Mouse (Mus musculus): ENCODE measurements around the gene 2010109A12Rik.

The 2010109A12Rik gene

DNA sequence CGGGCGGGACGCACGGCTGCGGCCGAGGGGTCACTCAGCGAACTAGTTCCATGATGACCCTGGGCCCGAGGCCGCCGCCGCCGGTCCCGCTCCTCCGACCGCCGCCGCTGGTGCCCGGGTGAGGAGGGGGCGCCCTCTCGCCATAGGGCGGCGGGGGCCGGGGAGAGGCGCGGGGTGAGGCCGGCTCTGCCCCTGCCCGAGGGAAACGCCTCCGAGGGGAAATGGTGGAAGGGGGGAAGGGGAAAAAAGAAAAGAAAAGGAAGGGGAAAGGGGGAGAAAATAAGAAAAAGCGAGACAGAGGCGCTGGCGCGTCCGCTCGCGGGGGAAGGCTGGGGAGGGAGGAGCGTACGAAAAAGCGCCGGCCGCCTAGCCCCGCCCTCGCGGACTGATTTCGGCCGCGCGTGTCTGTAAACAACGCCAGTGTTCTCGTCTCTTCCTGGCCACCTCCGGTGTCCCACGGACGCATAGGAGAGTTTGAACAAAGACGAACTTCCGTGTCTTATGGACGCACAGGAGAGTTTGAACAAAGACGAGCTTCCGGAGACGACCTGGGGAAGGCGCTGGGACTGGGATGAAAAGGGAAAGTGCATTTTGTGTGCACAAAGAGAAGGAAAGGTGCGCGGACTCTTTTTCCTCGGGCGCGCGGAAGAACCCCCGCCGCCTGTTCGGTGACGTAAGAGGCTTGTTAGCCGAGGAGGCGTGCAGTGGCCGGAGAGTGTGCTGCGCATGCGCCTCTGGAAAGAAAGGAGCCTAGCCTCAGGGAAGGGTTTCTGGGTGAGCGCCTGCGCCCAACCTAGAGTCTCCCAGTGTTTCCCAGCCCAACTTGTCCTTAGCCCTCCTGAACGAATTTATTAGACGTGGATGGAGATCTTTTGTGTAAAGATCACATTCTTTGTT lies at the start of gene 2010109A12Rik, which contains the start of gene Ccni:
2010109A12Rik (plus strand) TSS at position 410 of the 897 bp plus-strand sequence.
Ccni (minus strand) TSS at position 387 of the 897 bp plus-strand sequence.
- in situ Hi-C loops (cut with MseI, MboI), result loop anchor here (10.0 kb wide), 1 partner anchor 118 kb away; no protein-coding TSS in a partner anchor

DNA sequence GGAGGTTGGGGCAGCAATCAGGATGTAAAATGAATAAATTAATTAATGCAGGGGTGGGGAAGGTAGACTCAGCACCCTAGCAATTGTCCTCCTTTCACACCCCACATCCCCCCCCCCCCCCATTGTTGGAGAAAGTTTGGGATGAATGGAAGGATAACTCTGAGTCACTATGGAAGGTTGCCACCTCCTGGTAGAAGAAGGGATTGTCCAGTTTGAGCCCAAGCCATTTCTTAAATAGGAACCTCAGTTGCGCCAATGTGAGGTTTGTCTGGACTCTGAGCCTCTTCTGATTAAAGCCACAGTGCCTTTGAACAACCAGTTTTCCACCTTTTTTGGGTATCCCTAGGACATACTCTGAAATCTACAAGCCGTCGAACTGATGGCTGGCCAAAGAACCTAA lies 42.8 kb upstream of the 2010109A12Rik start:
- in situ Hi-C loops (cut with MseI, MboI), result loop anchor here (5.0 to 25.0 kb wide), 3 partner anchors 101 to 179 kb away; no protein-coding TSS in a partner anchor

DNA sequence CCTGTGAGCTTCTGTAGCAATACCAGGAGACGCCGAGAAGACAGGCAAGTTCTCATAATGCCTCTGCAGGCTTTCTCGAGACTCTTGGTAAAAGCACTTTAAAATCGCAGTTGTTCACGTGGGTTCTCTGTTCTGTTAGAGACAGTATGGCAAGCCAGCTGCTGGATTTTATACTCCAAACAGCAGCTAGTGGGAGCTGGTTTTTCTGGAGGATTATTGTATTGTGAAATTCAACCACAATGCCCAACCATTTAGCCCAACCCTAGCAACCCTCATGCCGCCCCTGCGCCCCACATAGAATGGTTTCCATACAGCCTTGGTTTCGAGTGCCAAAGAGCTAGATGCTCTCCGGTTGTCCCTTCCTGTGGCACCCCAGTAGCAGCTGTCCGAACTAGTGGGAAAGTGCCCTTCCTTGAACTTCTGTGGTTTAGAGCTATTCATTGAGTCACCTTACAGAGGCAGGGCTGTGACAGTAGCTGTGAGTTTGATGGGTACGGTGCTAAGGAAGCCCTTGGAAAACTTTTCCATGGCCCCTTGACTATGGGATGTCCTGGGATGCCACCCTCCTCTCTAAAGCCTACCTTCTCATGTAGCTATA lies 38.3 kb upstream of the 2010109A12Rik start:
- in situ Hi-C loops (cut with MseI, MboI), result loop anchor here in 1 of 2 experiments (10.0 to 25.0 kb wide), 2 partner anchors 106 to 183 kb away; no protein-coding TSS in a partner anchor

DNA sequence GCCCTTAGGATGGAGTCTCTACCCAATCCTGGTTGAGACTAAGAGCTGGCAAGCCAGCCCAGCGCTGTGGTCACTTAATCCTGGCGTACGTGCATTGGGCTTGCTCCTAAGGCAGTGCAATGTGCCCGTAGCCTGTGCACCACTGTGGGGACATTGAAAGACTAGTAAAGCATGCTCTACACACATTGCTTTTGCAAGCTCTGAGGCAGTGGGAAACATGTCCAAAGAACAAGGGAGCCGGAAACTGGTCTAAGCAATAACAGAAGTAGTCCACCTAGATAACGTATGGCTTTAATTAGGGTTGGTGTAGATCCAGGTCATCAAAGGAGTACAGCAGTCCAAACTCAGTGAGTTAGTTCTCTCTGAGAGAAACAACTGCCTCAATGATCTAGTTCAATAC lies 37.7 kb upstream of the 2010109A12Rik start:
- in situ Hi-C loops (cut with MseI, MboI), result loop anchor here in 1 of 2 experiments (10.0 to 25.0 kb wide), 2 partner anchors 106 to 184 kb away; no protein-coding TSS in a partner anchor

DNA sequence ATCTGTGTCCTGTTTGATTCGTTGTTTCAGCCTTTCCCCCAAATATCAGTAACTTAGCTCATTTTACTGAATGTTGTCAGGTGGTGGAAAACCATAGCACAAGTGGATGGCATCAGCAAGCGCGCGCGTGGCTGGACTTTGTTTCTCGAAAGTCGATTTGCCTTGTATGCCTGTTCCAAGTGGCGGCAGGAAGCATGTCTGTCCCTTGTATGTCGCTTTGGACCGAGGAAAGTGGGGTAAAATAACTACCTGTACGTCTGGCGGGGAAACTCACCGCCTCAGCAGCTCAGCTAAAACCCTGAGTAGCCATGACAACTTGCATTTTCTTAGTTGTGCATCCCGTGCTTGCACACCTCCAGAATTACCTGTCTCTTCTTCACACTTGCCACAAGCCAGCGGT lies 34.9 kb upstream of the 2010109A12Rik start:
- in situ Hi-C loops (cut with MseI, MboI), result loop anchor here in 1 of 2 experiments (25.0 kb wide), 1 partner anchor 109 kb away; no protein-coding TSS in a partner anchor

DNA sequence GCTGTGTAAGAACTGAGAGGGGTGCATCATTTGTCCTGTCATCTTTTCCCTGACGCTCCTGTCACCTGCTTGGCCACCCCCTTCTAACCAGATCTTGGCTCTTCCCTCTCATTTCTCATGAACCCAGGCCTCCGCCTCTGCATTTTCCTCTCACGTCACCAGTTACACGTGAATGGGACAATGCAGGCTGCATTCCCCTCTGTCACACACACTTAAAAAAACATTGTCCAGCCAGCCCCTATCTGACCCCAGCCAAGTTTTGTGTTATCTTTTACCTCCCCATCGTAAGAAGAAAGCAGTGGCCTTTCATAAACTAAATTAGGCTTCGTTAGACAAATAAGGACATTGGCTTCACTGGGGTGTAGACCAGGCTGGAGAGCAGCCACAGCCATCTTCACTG lies 33.8 kb upstream of the 2010109A12Rik start:
- in situ Hi-C loops (cut with MseI, MboI), result loop anchor here in 1 of 2 experiments (25.0 kb wide), 1 partner anchor 110 kb away; no protein-coding TSS in a partner anchor

DNA sequence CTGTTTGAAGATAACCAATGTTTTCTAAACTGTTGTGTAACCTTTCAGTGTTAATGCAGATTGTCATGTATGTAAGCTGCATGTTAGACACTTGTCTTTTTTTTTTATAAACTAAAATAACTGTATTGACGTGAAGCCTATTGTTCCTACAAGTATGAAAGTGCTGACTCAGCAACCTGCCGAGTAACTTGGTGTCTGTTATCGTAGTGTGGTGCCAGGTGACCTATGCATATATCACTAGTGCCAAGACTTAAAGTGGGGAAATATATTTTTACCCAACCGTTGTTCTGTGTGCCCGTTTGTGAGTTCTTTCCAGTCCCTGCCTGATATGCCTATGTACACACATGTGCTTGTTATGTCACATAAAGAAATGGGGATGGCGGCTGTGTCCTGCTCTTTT lies 31.6 kb upstream of the 2010109A12Rik start:
- in situ Hi-C loops (cut with MseI, MboI), result loop anchor here (25.0 kb wide), 2 partner anchors 112 to 113 kb away; no protein-coding TSS in a partner anchor

DNA sequence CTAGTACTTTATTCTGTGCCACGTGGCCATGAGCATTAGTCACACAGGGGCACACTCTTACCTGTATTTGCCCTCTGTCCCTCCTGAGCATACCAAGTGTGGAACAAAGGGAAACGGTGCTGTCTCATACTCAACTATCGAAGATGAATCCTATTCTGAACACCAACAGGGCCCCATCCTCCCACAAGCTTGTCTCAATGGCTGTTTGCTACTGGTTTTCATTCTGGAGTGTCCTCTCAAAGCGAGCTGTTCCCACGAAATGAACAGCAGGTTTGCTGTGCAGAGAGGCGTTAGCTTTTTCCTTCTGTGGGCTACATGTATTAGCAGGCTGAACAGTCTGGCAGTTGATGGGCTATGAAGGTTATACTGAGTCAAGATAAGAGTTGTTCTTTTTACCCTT lies 27.7 kb upstream of the 2010109A12Rik start:
- in situ Hi-C loops (cut with MseI, MboI), result loop anchor here in 1 of 2 experiments (25.0 kb wide), 1 partner anchor 109 kb away; no protein-coding TSS in a partner anchor

DNA sequence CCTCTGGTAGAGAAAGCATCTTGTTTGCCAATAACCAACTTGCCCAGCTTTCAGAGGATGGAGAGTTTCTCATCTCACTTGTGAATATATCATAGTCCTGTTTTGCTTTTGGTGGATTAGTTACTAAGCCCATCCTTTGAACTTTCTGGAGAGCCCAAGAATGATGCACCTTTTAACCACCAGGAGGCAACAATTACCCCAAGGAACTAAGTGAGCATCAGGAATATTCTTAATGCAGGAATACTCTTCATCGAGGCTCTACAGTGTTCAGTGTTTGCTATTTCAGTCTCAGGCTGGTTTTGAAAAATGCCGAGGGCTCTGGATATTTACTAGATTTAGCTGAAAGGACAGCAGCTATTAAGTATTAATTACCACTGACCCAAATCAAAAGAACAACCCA lies 26.1 kb upstream of the 2010109A12Rik start:
- in situ Hi-C loops (cut with MseI, MboI), result loop anchor here in 1 of 2 experiments (25.0 kb wide), 1 partner anchor 107 kb away; no protein-coding TSS in a partner anchor

DNA sequence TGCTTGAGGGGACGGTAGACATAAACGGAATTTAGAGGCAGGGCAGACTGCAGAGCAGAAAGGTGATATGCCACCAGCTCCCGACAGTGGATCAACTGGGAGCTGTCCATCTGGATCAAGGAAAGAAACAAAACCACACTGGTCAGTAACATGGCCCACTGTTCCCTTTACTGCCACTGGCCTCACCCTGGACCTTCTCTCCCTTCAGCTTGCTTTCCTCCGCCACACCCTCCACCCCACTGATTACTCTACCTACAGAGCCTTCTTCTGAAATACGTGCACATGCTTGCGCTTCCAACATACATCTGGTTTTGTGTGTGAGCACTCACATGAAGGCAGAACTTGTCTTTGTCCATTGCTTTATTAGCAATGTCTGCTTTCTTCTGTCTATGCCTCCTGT lies 23.0 kb upstream of the 2010109A12Rik start:
- in situ Hi-C loops (cut with MseI, MboI), result loop anchor here in 1 of 2 experiments (25.0 kb wide), 1 partner anchor 104 kb away; no protein-coding TSS in a partner anchor

DNA sequence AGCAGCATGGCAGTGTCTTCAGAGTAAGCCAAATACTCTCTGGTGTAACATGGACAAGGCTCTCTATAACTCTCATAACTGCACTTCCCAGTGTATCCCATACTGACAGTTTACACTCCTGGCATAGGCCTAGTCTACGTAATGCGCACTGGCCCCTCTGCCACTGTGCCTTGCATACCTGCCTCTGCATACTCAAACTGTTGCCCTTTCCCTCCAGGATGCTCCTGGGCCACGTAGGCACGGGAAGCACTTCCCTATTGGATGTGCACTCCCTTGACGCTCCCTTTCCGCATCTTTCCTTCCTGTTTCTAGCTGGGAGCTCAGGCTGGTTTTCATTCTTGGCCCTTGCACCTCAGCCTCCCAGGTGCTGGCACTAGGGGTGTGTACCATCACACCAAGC lies 21.8 kb upstream of the 2010109A12Rik start:
- in situ Hi-C loops (cut with MseI, MboI), result loop anchor here in 1 of 2 experiments (25.0 kb wide), 1 partner anchor 103 kb away; no protein-coding TSS in a partner anchor

DNA sequence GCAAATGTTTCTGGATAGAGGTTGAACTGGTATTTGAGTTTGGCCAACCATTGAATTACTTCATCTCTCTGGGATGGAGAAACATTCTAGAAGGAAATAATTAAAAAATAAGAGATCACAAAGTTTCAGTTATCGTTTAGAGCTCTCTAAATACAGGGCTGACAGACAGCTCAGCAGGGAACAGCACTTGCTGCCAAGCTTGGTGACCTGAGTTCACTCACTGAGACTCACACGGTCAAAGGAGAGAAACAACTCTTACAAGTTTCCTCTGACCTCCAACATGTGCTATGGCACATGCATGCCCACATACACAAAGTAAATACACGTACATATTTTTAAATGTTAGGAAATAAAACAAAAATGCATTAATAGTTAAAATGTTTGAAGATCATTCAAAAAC lies 16.7 kb upstream of the 2010109A12Rik start:
- in situ Hi-C loops (cut with MseI, MboI), result loop anchor here in 1 of 2 experiments (25.0 kb wide), 1 partner anchor 98 kb away; no protein-coding TSS in a partner anchor

DNA sequence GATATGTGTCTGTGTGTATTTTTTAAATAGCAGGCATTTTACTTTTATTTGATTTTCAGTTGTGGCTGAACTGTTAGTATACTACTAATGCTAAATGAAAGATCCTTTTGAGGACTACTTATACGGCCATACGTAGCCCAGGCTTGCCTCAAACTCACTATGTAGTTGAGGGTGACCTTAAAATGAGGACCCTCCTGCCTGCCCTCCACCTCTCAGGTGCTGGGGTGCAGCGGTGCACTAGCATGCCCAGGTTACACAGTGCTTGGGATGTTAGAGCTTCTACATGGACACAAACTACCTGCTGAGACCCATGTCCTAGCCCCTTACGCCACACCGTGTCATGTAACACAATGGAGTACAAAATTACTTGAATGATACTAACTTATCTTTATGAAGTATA lies 15.9 kb upstream of the 2010109A12Rik start:
- in situ Hi-C loops (cut with MseI, MboI), result loop anchor here in 1 of 2 experiments (25.0 kb wide), 1 partner anchor 97 kb away; no protein-coding TSS in a partner anchor

DNA sequence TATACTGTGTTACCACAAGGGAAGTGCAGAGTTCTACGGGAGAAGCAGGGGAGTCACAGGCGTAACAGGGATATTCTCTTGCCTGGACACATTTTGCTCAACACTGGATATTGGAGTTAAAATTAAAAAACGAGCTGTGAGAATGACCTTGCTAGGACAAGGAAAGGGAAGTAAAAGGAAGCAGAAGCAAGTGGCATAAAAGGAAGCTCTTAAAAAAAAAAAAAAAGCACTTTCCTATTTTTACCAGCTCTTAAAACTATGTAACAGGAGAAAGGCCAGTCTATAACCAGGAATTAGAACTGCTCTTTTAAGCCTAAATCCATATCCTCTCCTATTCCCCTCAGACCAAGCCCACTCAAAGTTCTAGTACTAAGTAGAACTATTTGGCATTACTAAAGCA lies 8.1 kb upstream of the 2010109A12Rik start:
- in situ Hi-C loops (cut with MseI, MboI), result loop anchor here in 1 of 2 experiments (25.0 kb wide), 1 partner anchor 89 kb away; no protein-coding TSS in a partner anchor

DNA sequence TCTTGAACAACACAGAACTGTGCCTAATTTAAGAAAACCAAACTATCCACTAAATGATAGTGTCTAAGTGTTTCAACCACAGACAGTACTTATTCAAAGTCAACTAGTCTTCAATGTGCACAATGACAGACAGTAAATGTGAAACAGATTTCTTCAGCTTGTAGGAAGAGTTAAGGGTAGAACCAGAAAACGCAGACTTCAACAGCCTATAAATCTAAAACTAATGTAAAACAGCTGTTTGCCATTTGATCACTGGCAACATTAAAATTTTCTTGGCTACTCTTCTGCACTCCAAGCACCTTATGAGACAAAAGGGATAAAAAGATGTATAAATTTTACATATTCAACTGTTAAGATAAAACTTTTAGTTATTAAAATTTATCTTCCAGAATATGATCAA lies 5.1 kb upstream of the 2010109A12Rik start:
- in situ Hi-C loops (cut with MseI, MboI), result loop anchor here (10.0 kb wide), 1 partner anchor 124 kb away; no protein-coding TSS in a partner anchor

DNA sequence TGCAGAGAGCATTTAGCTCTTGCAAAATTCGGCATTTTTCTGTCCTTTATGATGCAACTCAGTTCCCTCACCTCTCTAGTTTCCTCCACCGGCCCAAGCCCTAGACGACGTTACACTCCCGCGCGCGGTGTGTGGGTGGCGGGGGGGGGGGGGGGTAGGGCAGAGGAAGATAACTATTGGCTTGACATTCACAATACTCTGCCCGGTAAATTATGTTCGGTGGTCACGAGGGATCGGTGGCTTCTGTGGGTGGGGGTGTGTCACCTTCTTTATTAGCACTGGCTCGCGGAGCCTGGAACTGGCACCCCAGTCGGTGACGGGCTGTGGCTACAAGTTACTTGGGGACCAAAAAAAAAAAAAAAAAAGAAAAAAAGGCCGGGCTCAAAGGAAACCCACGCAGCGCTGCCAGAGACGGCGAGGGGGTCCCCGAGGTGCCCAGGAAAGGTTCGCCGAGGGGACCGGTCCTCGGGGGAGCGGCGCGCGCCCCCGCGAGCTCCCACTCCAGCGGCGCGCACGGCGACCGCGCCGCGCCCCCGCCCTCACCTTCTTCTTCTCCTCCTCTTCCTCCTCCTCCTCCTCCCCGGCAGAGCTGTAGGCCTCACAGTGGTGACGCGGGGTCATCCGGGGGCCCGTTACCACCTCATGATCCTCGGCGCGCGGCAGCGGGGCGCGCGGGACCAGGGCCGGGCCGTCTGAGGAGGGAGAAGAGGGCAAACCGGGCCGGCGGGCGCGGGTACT lies 778 bp upstream of the 2010109A12Rik start:
- in situ Hi-C loops (cut with MseI, MboI), result loop anchor here (10.0 kb wide), 1 partner anchor 119 kb away; no protein-coding TSS in a partner anchor

DNA sequence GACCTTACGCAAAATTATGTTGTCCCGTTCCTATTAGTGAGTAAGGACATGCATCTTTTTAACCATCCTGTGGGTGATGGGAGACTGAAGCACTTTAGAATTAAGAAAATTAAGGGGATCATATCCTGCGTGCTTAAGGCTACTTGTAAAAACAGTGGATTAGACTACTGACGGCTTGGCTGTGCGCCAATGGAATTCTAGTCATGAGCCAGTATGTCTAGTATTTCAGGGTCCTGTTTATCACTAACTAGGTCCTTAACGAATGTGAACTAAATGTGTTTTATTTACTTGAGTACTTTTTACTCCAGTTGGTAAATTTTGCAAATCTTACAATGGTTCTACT lies 659 bp downstream of the 2010109A12Rik start:
- in situ Hi-C loops (cut with MseI, MboI), result loop anchor here (10.0 kb wide), 1 partner anchor 118 kb away; no protein-coding TSS in a partner anchor

DNA sequence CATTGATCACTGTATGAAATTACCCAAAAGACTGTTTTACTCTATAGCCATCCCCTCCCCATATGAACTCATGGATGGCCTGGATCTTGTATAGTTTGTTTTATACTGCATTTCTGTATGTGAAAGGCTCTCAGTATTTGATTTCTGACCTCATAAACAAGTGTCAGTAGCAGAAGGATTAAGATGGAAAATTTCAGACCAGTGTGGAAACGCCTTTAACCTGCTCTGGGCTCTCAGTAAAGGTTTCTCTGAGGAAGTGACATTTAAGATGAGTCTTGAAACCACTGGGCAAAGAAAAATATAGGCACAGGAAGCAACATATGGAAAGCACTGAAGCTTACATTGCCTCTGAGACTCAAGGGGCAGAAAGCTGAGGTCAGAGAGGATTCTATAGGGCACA lies 1.2 kb downstream of the 2010109A12Rik start:
- in situ Hi-C loops (cut with MseI, MboI), result loop anchor here (10.0 kb wide), 1 partner anchor 117 kb away; no protein-coding TSS in a partner anchor

DNA sequence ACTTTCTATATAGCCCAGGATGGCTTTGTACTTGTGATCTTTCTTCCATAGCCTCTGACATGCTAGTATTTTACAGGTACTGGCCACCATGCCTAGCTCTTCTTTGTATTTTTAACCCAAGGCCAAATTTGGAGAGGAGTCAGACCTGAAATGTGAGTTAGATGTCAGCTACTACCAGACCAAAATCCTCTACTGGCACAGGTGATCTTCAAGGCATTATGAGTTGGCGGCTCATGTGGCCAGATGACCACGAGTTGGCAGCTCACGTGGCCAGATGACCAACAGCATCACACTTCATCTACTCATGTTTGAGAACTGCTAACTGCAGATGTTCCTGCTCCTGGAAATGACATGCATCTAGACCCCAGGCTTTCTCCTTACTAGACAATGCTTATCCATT lies 12.1 kb downstream of the 2010109A12Rik start:
- in situ Hi-C loops (cut with MseI, MboI), result no loop called here

DNA sequence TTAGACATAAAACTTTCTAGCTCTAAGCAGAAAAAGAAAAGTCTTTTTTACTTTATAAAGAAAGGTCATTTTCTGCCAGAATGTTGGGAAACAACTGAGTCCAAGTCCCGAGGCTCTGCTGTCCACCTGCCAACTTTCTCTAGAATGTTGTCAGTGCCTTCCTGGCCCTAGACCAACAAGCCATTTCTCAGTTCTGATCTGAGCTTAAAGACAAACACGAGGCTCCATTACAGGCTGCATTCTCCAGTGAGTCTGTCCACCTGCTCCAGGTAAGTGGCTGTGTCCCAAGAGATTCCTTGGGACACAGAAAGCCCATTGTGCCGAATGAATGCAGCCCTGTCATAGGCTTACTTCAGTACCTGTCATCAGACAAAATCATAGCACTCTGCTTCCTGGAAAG lies 15.3 kb downstream of the 2010109A12Rik start:
- in situ Hi-C loops (cut with MseI, MboI), result no loop called here

DNA sequence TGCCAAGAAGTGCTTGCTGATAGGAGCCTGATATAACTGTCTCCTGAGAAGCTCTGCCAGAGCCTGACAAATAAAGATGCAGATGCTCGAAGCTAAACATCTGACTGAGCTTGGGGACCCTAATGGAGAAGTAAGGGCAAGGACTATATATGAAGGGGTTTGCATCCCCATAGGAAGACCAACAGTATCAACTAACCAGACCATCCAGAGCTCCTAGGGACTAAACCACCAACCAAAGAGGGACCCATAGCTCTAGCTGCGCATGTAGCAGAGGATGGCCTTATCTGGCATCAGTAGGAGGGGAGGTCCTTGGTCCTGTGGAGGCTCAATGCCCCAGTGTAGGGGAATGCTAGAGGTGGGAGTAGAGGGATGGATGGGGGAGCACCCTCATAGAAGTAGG lies 18.2 kb downstream of the 2010109A12Rik start:
- in situ Hi-C loops (cut with MseI, MboI), result no loop called here

Measured in mouse trophoblast stem cell (cell line).